Mouse (Mus musculus) CH12.LX (cell line): ENCODE measurements at regions not wholly inside any gene's neighbourhood (a gene's known extent, or its start where the extent isn't known, plus 50 kb on each side); places are given as distances from the start of the nearest gene placed in this dataset.

Experiments used
- DNase-seq: peaks from one replicate; pipeline ENCODE4 v3.0.0-alpha.2; 2013; ENCODE audit errors: extremely low read depth
- H3K27ac ChIP-seq: 2 replicates; pipeline ENCODE4 v1.5.1; 2012; ENCODE audit warnings: low read depth, mild to moderate bottlenecking, control low read depth, moderate library complexity; ENCODE audit not compliant: insufficient read depth
- H3K27me3 ChIP-seq: replicated peaks from 2 replicates; pipeline ENCODE3; 2012; ENCODE audit warnings: inconsistent platforms
- H3K36me3 ChIP-seq, 2 experiments: replicated peaks in 1 of 2; 2 replicates each; pipeline versions ENCODE3 to v1.6.1; 2012; ENCODE audit warnings: inconsistent platforms in 1 of 2, low read length in 1 of 2, mild to moderate bottlenecking in 1 of 2, mixed read lengths in 1 of 2, moderate library complexity in 1 of 2; ENCODE audit not compliant: control insufficient read depth in 1 of 2, insufficient read depth in 1 of 2
- H3K4me1 ChIP-seq, 2 experiments: 2 replicates each; pipeline ENCODE4 v1.6.1; 2012; ENCODE audit warnings: inconsistent platforms in 1 of 2, moderate library complexity in 1 of 2; ENCODE audit not compliant: insufficient read depth in 2 of 2, control insufficient read depth in 1 of 2
- H3K4me2 ChIP-seq: 2 replicates; pipeline ENCODE4 v1.6.1; 2012; ENCODE audit warnings: low read depth, mild to moderate bottlenecking, control low read depth; ENCODE audit not compliant: poor library complexity, insufficient read depth, severe bottlenecking
- H3K4me3 ChIP-seq, 3 experiments: fragments of 150-350 bp in 1 of 3; sonication (generic) in 1 of 3; replicated peaks in 1 of 3; 2 replicates each; pipeline versions ENCODE3 to v1.5.1; 2011 to 2012; ENCODE audit warnings: low read depth in 2 of 3, low read length in 2 of 3, mild to moderate bottlenecking in 2 of 3, moderate library complexity in 2 of 3, control low read depth in 1 of 3, improper control_type of control experiment in 1 of 3, inconsistent platforms in 1 of 3, mixed read lengths in 1 of 3; ENCODE audit not compliant: poor library complexity in 1 of 3
- H3K79me2 ChIP-seq: replicated peaks from 2 replicates; pipeline ENCODE4 v1.6.1; 2012; ENCODE audit warnings: mild to moderate bottlenecking, moderate library complexity; ENCODE audit not compliant: control insufficient read depth, poor library complexity, insufficient read depth, severe bottlenecking; ENCODE audit errors: extremely low read depth
- H3K9ac ChIP-seq: 2 replicates; pipeline ENCODE4 v1.6.1; 2012; ENCODE audit warnings: low read depth, mild to moderate bottlenecking, control low read depth, moderate library complexity; ENCODE audit not compliant: insufficient read depth
- H3K9me3 ChIP-seq: replicated peaks from 2 replicates; pipeline ENCODE3; 2012; ENCODE audit warnings: low read length, inconsistent platforms, mixed read lengths
- BHLHE40 ChIP-seq: IDR thresholded peaks from 2 replicates; pipeline ENCODE4 v1.6.1; 2011; ENCODE audit warnings: mild to moderate bottlenecking, low read depth, low read length, improper control_type of control experiment
- E2F4 ChIP-seq: IDR thresholded peaks from 2 replicates; pipeline ENCODE4 v1.6.1; 2011; ENCODE audit warnings: low read depth, low read length, improper control_type of control experiment; ENCODE audit not compliant: insufficient replicate concordance
- ELF1 ChIP-seq: IDR thresholded peaks from 2 replicates; pipeline ENCODE4 v1.6.1; 2014; ENCODE audit warnings: low read depth, mild to moderate bottlenecking, inconsistent platforms, low read length, improper control_type of control experiment
- ETS1 ChIP-seq: conservative IDR thresholded peaks from 2 replicates; pipeline ENCODE4 v1.6.1; 2012; ENCODE audit warnings: low read depth, mild to moderate bottlenecking, inconsistent platforms, low read length, improper control_type of control experiment, moderate library complexity
- IRF4 ChIP-seq: IDR thresholded peaks from 2 replicates; pipeline ENCODE4 v1.6.1; 2014; ENCODE audit warnings: low read depth, mild to moderate bottlenecking, inconsistent platforms, low read length, improper control_type of control experiment
- JUN ChIP-seq: IDR thresholded peaks from 2 replicates; pipeline ENCODE4 v1.6.1; 2011; ENCODE audit warnings: low read depth, mild to moderate bottlenecking, low read length, improper control_type of control experiment, moderate library complexity; ENCODE audit not compliant: insufficient read depth
- JUND ChIP-seq: conservative IDR thresholded peaks from 2 replicates; pipeline ENCODE4 v1.6.1; 2011; ENCODE audit warnings: low read depth, low read length, improper control_type of control experiment
- KAT2A ChIP-seq: IDR thresholded peaks from 2 replicates; pipeline ENCODE4 v1.6.1; 2012; ENCODE audit warnings: low read length, improper control_type of control experiment, inconsistent platforms; ENCODE audit not compliant: insufficient replicate concordance
- MYC ChIP-seq: IDR thresholded peaks from 2 replicates; pipeline ENCODE4 v1.6.1; 2011; ENCODE audit warnings: low read depth, mild to moderate bottlenecking, improper control_type of control experiment, low read length
- PAX5 ChIP-seq: IDR thresholded peaks from 2 replicates; pipeline ENCODE4 v1.6.1; 2012; ENCODE audit warnings: low read length, inconsistent platforms, mixed read lengths
- POLR2AphosphoS2 ChIP-seq: IDR thresholded peaks from 2 replicates; pipeline ENCODE4 v1.6.1; 2011; ENCODE audit warnings: low read depth, low read length, improper control_type of control experiment
- RAD21 ChIP-seq: IDR thresholded peaks from 2 replicates; pipeline ENCODE4 v1.6.1; 2011; ENCODE audit warnings: low read depth, mild to moderate bottlenecking, low read length, improper control_type of control experiment, moderate library complexity
- RCOR1 ChIP-seq: conservative IDR thresholded peaks from 2 replicates; pipeline ENCODE4 v1.6.1; 2012; ENCODE audit warnings: low read depth, mild to moderate bottlenecking, inconsistent platforms, low read length, improper control_type of control experiment
- SIN3A ChIP-seq: IDR thresholded peaks from 2 replicates; pipeline ENCODE4 v1.6.1; 2012; ENCODE audit warnings: low read length, improper control_type of control experiment, inconsistent platforms
- TBP ChIP-seq: conservative IDR thresholded peaks from 2 replicates; pipeline ENCODE4 v1.6.1; 2011; ENCODE audit warnings: low read depth, low read length, improper control_type of control experiment
- UBTF ChIP-seq: IDR thresholded peaks from 2 replicates; pipeline ENCODE4 v1.6.1; 2012; ENCODE audit warnings: low read depth, mild to moderate bottlenecking, inconsistent platforms, low read length, improper control_type of control experiment, moderate library complexity
- USF1 ChIP-seq: IDR thresholded peaks from 2 replicates; pipeline ENCODE4 v1.6.1; 2014; ENCODE audit warnings: low read depth, mild to moderate bottlenecking, inconsistent platforms, low read length, improper control_type of control experiment
- ZC3H11A ChIP-seq: IDR thresholded peaks from 2 replicates; pipeline ENCODE4 v1.6.1; 2012; ENCODE audit warnings: low read depth, mild to moderate bottlenecking, inconsistent platforms, low read length, improper control_type of control experiment
- dilution Hi-C: fragments of 300-500 bp; cut with MboI; formaldehyde crosslinking; loops from 2 replicates; pipeline ENCODE4 v1.14.3; 2020; ENCODE audit warnings: low sequenced_read_pairs; ENCODE audit not compliant: extremely low pct_unique_long_range_greater_than_20kb, extremely low pct_ligation_motif_present
- in situ Hi-C: fragments of 300-500 bp; cut with MboI; formaldehyde crosslinking; loops from 3 replicates; pipeline ENCODE4 v1.14.3; 2019; ENCODE audit warnings: low sequenced_read_pairs, low pct_ligation_motif_present, low pct_unique_long_range_greater_than_20kb, mixed read lengths

DNA sequence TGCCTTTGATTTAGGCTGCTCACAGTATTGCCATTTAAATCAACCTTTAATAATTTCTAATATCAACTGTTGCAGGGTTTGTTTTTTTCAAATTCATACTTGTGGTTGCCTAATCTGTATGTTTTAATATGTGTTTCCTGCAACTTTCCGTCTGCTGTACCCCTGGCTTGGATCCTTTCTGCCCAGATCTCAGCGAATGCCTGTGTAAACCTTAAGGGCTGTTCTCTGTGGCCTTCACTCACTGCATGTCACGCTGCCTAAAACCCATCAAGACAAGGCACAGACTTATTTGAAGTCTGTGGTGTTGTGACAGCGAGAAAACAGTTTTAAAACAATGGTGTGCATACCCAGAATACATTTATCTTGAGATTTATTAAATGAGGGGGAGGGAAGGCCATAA is 346.8 kb upstream of the G2e3 start:
- Histone ChIP-seq H3K79me2 (no peaks in the 10 kb centered on the region), H3K27me3 (no peaks in the 10 kb centered on the region), H3K9ac (no peak overlapping the region), H3K9me3 (peaks cover 65% of the 10 kb centered on the region), H3K4me1 (no peaks in the 10 kb centered on the region), H3K27ac (no peak overlapping the region), H3K4me2 (no peak overlapping the region), H3K4me3 (no peak overlapping the region), H3K36me3 (no peaks in the 10 kb centered on the region)
- dilution Hi-C loops, result no loop called here
- TF ChIP-seq USF1 (no peak), PAX5 (no peak), MYC (no peak), KAT2A (no peak), UBTF (no peak)
- in situ Hi-C loops, result no loop called here
- DNase-seq, result no peak

DNA sequence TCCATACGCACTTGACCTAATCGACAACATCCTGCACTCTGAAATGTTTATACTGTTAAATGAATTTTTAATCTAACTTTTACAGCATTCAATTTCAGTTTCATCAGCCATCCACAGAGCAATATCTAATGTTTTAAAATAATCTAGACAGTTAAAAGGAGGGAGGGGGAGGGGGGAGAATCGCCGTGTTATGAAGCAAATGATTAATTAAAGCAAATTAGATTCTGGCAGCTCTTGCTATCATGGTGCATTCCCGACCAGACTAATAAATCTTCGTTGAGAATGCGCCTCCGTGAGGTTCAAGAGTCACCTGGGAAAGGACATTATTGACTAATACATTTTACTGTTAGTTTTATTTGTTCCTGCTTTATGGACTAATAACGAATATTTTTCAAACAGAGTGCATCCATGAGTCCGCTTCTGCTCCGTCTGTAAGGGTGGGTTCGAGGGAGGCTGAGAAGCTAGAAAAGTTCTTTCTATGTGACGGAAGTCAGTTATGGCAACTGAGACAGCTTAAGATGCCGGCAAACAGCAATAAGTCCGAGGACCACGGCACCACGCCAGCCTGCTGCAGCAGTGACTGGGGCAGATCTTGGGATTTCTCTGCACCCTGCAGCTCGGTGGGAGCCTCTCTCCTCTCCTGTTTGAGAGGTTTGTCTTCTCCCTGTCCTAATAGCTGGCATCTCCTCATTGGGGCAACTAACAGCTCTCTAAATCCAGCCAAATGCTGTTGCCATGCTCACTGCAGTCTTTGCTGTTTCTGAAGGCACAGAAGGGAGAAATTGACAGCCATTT is 347.4 kb upstream of the G2e3 start:
- H3K4me2 ChIP-seq, result no peak overlapping the region
- H3K27ac ChIP-seq, result no peak overlapping the region

DNA sequence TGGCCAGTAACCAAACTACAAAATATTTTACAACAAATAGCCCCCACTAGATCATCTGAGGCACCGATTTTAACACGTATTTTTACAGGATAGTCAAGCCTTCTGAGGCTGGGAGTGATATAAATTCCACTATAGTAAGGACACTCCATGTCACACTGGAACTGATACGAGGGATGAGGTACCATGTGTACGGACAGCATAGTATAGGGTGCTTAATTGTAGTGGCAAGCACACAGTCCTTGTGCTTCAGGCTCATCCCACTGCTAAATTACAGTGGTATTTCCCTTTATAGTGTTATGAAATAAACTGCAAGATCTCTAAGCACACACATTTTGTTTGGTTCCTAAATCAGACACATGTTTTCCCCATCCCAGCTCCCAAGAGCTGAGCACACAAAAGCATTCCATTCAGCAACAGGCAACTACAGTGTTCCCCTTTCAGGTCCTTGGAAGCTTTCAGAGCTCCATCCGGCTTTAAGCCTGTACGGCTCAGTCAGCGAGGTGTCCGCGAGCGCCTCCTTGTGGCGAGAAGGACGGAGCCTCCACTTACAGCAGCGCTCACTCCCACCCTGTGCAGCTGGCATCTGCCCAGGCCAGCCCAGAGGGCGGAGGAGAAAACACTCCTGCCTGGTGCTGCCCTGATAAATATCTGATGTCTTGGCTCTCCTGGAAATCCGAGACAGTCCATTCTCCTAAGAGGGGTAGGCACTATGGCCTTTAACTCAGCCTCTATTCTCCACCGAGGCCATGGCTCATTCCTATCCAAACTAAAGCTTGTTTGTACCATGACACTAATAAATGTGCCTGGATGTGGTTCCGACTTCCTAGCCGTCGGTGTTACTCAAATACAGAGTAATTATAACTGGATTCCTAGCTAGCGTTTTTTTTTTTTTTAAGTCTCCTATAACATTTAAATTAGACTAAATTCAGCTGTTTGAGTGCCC is 348.3 kb upstream of the G2e3 start:
- Histone ChIP-seq H3K27me3 (no peaks in the 10 kb centered on the region), H3K4me2 (no peak overlapping the region), H3K27ac (no peak overlapping the region), H3K4me3 (no peak overlapping the region), H3K36me3 (no peaks in the 10 kb centered on the region), H3K4me1 (no peaks in the 10 kb centered on the region), H3K9me3 (peaks cover 57% of the 10 kb centered on the region), H3K79me2 (no peaks in the 10 kb centered on the region), H3K9ac (no peak overlapping the region)
- dilution Hi-C loops, result no loop called here
- no peak for DNase-seq
- in situ Hi-C loops, result no loop called here
- no peak for TF ChIP-seq JUND
- no peak for TF ChIP-seq SIN3A
- TF ChIP-seq IRF4, result no peak
- no peak for TF ChIP-seq BHLHE40
- no peak for TF ChIP-seq ELF1
- no peak for TF ChIP-seq TBP
- TF ChIP-seq E2F4, result no peak
- TF ChIP-seq JUN, result no peak
- no peak for TF ChIP-seq PAX5
- TF ChIP-seq POLR2AphosphoS2, result no peak
- no peak for TF ChIP-seq ETS1
- TF ChIP-seq KAT2A, result no peak
- no peak for TF ChIP-seq RCOR1
- TF ChIP-seq RAD21, result no peak

More for the DNA sequence above, 347.4 kb upstream of the G2e3 start:
- TF ChIP-seq ZC3H11A (no peak), ETS1 (no peak)
- TF ChIP-seq, all 38 proteins: peak for 0
- Histone ChIP-seq H3K36me3 (no peaks in the 10 kb centered on the region), H3K79me2 (no peaks in the 10 kb centered on the region), H3K9ac (no peak overlapping the region), H3K4me3 (no peak overlapping the region), H3K9me3 (peaks cover 61% of the 10 kb centered on the region), H3K27me3 (no peaks in the 10 kb centered on the region), H3K4me1 (no peaks in the 10 kb centered on the region)
- dilution Hi-C loops (no loop called here), in situ Hi-C loops (no loop called here)
- DNase-seq, result no peak
